Mouse (Mus musculus) G1E (cell line): Measurements from ENCODE around the gene Unc13b.

Source experiments
- CTCF ChIP-seq: IDR thresholded peaks from 2 replicates; pipeline ENCODE4 v1.5.1; 2012; ENCODE audit warnings: low read depth, low read length, inconsistent platforms, mixed read lengths
- GATA1 ChIP-seq: IDR thresholded peaks from 2 replicates; pipeline ENCODE4 v1.6.1; 2012; ENCODE audit warnings: borderline replicate concordance, low read length, inconsistent platforms, mixed read lengths
- GATA2 ChIP-seq: IDR thresholded peaks from 2 replicates; pipeline ENCODE4 v1.6.1; 2012; ENCODE audit warnings: low read depth, low read length, inconsistent platforms, borderline replicate concordance
- POLR2AphosphoS5 ChIP-seq: IDR thresholded peaks from 2 replicates; pipeline ENCODE4 v1.6.1; 2012; ENCODE audit warnings: low read depth, low read length, inconsistent platforms; ENCODE audit not compliant: insufficient replicate concordance
- TAL1 ChIP-seq: conservative IDR thresholded peaks from 2 replicates; pipeline ENCODE4 v1.6.1; 2012; ENCODE audit warnings: low read depth, low read length, inconsistent platforms, mixed read lengths

DNA sequence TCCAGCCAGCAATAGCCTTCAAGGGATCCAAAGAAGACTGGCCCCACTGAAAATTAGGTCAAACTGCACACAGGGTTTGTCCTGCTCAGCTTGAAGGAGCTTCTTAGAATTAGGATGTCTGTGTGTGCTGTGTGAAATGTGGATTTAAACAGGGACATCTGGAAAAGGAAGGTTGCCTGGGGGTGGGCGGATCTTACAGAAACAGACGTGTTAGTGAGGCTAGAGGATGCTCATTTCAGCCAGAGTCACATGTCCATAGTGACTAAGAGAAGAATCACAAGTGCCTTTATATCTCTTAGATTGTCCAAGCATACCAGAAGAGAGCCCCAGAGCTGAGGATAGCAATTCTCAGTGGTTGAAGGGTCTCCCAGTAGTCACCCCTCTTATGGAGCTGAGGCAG, 190.2 kb downstream of the Unc13b start:
- TF ChIP-seq CTCF (no peak), POLR2AphosphoS5 (no peak), TAL1 (no peak), GATA1 (no peak), GATA2 (no peak)
